Mouse (Mus musculus) forebrain, embryonic 14.5 days (tissue): ENCODE measurements around the gene Fam209. TPM values are rescaled to one million over a fixed set of nuclear protein-coding genes. Genes with fewer than 3 reads are reported as not detected.

Experiments
- ATAC-seq: fragments of 200-750 bp; cut with Nextera tagmentation; 2 replicates; pipeline ENCODE4 v1.8.0; 2017; ENCODE audit warnings: mild to moderate bottlenecking, moderate library complexity
- DNase-seq: peaks from one replicate; pipeline ENCODE4 v3.0.0-alpha.2; 2015; ENCODE audit warnings: low spot score
- H3K27ac ChIP-seq: fragments of 300-500 bp; sonication (generic); 2 replicates; pipeline ENCODE4 v1.5.1; 2014; ENCODE audit warnings: low read depth, mild to moderate bottlenecking, control low read depth, low read length, moderate library complexity
- H3K27me3 ChIP-seq: fragments of 300-500 bp; sonication (generic); replicated peaks from 2 replicates; pipeline ENCODE4 v1.6.1; 2014; ENCODE audit warnings: low read length, control low read depth, mixed read lengths; ENCODE audit not compliant: control insufficient read depth, insufficient read depth
- H3K36me3 ChIP-seq: fragments of 300-500 bp; sonication (generic); 2 replicates; pipeline ENCODE4 v1.6.1; 2014; ENCODE audit warnings: low read length, control low read depth; ENCODE audit not compliant: control insufficient read depth, insufficient read depth
- H3K4me1 ChIP-seq: fragments of 300-500 bp; sonication (generic); 2 replicates; pipeline ENCODE4 v1.6.1; 2014; ENCODE audit warnings: antibody characterized with exemption, low read length, control low read depth; ENCODE audit not compliant: control insufficient read depth, insufficient read depth
- H3K4me2 ChIP-seq: fragments of 300-500 bp; sonication (generic); 2 replicates; pipeline ENCODE4 v1.6.1; 2014; ENCODE audit warnings: mild to moderate bottlenecking, control low read depth, low read length
- H3K4me3 ChIP-seq: fragments of 300-500 bp; sonication (generic); 2 replicates; pipeline ENCODE4 v1.5.1; 2014; ENCODE audit warnings: low read depth, low read length, control low read depth
- H3K9ac ChIP-seq: fragments of 300-500 bp; sonication (generic); 2 replicates; pipeline ENCODE4 v1.6.1; 2014; ENCODE audit warnings: mild to moderate bottlenecking, low read length, control low read depth, moderate library complexity
- H3K9me3 ChIP-seq: fragments of 300-500 bp; sonication (generic); replicated peaks from 2 replicates; pipeline ENCODE4 v1.6.1; 2016; ENCODE audit warnings: low read length, control low read depth, mixed read lengths; ENCODE audit not compliant: control insufficient read depth
- WGBS: fragments of 180-500 bp; shearing (Covaris S2); extraction: QIAGEN DNeasy Blood & Tissue Kit; methylation state at CpG from one replicate; pipeline ENCODE4 v1.1.7; 2014; 5-methylcytosine and 5-hydroxymethylcytosine counted together
- polyA plus RNA-seq: library from polyadenylated mRNA; unstranded; fragments of >200 nt; fragmentation: Nextera tagmentation; extraction: Ambion mirVana; gene quantifications from 2 replicates; pipeline ENCODE4 v1.2.1, GENCODE M21; 2014

The Fam209 gene
- polyA plus RNA-seq, 1 experiment from 2014 or later = 0.44 TPM

- Histone ChIP-seq H3K4me2 (no peak overlapping the region), H3K4me1 (peaks cover 9% of the 10 kb centered on the region), H3K9ac (no peak overlapping the region), H3K27ac (peak overlapping the region; percentile 80), H3K9me3 (no peaks in the 10 kb centered on the region), H3K4me3 (no peak overlapping the region), H3K36me3 (peaks cover 57% of the 10 kb centered on the region), H3K27me3 (no peaks in the 10 kb centered on the region)
- DNase-seq = peak; percentile 94
- 25% methylated on average over 11 of the region's 11 CpGs for WGBS
- ATAC-seq = peak; percentile 84
Observed at GRCm38 (mm10) chr2:172468346-172468819, 3.9 kb upstream of the Fam209 start.

DNA sequence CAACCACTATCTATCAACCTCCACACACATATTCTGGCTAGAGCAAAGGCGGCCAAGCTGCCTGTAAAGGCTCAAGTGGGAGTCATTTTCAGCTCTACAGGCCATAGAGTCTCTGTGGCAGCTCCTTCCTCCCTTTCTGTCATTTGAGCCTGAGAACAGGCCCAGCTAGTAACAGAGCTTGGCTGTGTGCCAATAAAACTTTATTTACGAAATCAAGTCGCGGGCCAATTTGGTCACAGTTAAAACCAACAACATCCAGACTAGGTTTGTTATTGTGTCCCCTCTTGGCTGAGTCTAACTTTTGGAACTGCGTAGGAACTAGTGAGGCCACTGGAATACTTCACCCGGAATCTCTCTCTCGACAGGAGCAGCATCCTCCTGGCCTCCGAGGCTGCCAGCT is 1.3 kb downstream of the Fam209 start:
- Histone ChIP-seq H3K27ac (no peak overlapping the region), H3K27me3 (no peaks in the 10 kb centered on the region), H3K9ac (no peak overlapping the region), H3K36me3 (peaks cover 14% of the 10 kb centered on the region), H3K4me1 (peaks cover 10% of the 10 kb centered on the region), H3K9me3 (no peaks in the 10 kb centered on the region), H3K4me3 (no peak overlapping the region), H3K4me2 (no peak overlapping the region)
- 49% methylated on average over 8 of the region's 8 CpGs for WGBS
- DNase-seq (peak; percentile 64), ATAC-seq (no peak)

GRCm38 (mm10) chr2:172474970-172475369 is 2.6 kb downstream of the Fam209 start:
- no peak for ATAC-seq
- Histone ChIP-seq H3K27me3 (no peaks in the 10 kb centered on the region), H3K9ac (no peak overlapping the region), H3K4me1 (peaks cover 5% of the 10 kb centered on the region), H3K27ac (no peak overlapping the region), H3K4me3 (no peak overlapping the region), H3K4me2 (no peak overlapping the region), H3K9me3 (no peaks in the 10 kb centered on the region), H3K36me3 (0 out of 2 replicates have a peak, but pooled peaks cover under 1% of the 10 kb centered on the region)
- DNase-seq = no peak
- WGBS = 34% methylated on average over 6 of the region's 6 CpGs

- H3K27ac ChIP-seq = no peak overlapping the region
- no peak for ATAC-seq
- no peak overlapping the region for H3K4me3 ChIP-seq
- no peak overlapping the region for H3K4me2 ChIP-seq
- DNase-seq = no peak
- 39% methylated on average over 10 of the region's 10 CpGs for WGBS
- no peaks in the 10 kb centered on the region for H3K27me3 ChIP-seq
- no peaks in the 10 kb centered on the region for H3K36me3 ChIP-seq
- no peaks in the 10 kb centered on the region for H3K9me3 ChIP-seq
- peaks cover 5% of the 10 kb centered on the region for H3K4me1 ChIP-seq
- no peak overlapping the region for H3K9ac ChIP-seq
Observed at GRCm38 (mm10) chr2:172476707-172477260, 4.5 kb downstream of the Fam209 start.

- WGBS = 41% methylated on average over 3 of the region's 3 CpGs
- Histone ChIP-seq H3K4me1 (peaks cover 3% of the 10 kb centered on the region), H3K36me3 (no peaks in the 10 kb centered on the region), H3K9me3 (no peaks in the 10 kb centered on the region), H3K27me3 (no peaks in the 10 kb centered on the region), H3K9ac (no peak overlapping the region), H3K4me2 (no peak overlapping the region), H3K27ac (no peak overlapping the region), H3K4me3 (no peak overlapping the region)
- ATAC-seq = no peak
- no peak for DNase-seq
Observed at GRCm38 (mm10) chr2:172477350-172477749, 5.0 kb downstream of the Fam209 start.

DNA sequence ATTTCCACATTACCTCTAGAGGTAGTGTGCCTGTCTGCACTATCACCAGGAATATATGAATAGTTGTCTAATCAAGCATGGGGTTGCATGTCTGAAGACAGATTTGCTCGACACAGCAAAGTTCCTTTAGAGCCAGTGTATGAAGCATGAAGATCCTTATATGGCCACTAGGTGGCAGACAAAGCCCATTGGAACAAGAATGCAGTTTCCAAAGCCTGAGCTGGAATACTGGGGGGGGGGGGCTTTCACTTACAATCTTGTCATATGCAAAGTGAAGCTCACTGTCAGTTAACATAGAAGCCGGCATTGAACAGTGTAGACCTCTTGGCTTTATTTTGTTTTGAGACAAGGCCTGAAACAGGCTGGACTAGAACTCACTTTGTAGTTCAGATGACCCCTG is 5.5 kb downstream of the Fam209 start:
- peak; percentile 87 for DNase-seq
- no peak overlapping the region for H3K4me2 ChIP-seq
- peaks cover 3% of the 10 kb centered on the region; the same call in 1 of the 2 replicates for H3K4me1 ChIP-seq
- H3K36me3 ChIP-seq = no peaks in the 10 kb centered on the region
- peak; percentile 71 for ATAC-seq
- H3K27me3 ChIP-seq = no peaks in the 10 kb centered on the region
- WGBS = 2% methylated on average over 2 of the region's 2 CpGs
- no peak overlapping the region for H3K9ac ChIP-seq
- H3K9me3 ChIP-seq = no peaks in the 10 kb centered on the region
- no peak overlapping the region for H3K4me3 ChIP-seq
- no peak overlapping the region for H3K27ac ChIP-seq

GRCm38 (mm10) chr2:172480296-172480695 is 8.0 kb downstream of the Fam209 start:
- no peak for DNase-seq
- no peaks in the 10 kb centered on the region for H3K9me3 ChIP-seq
- WGBS = 69% methylated on average over 7 of the region's 7 CpGs
- no peaks in the 10 kb centered on the region for H3K27me3 ChIP-seq
- no peak overlapping the region for H3K4me3 ChIP-seq
- no peak overlapping the region for H3K27ac ChIP-seq
- H3K4me1 ChIP-seq = no peaks in the 10 kb centered on the region
- no peaks in the 10 kb centered on the region for H3K36me3 ChIP-seq
- ATAC-seq = no peak
- H3K4me2 ChIP-seq = no peak overlapping the region
- no peak overlapping the region for H3K9ac ChIP-seq

GRCm38 (mm10) chr2:172481654-172482385 is 9.5 kb downstream of the Fam209 start:
- no peak overlapping the region for H3K9ac ChIP-seq
- no peaks in the 10 kb centered on the region for H3K27me3 ChIP-seq
- no peaks in the 10 kb centered on the region for H3K4me1 ChIP-seq
- H3K36me3 ChIP-seq = no peaks in the 10 kb centered on the region
- no peak for DNase-seq
- ATAC-seq = no peak
- H3K4me2 ChIP-seq = no peak overlapping the region
- no peak overlapping the region for H3K4me3 ChIP-seq
- H3K9me3 ChIP-seq = no peaks in the 10 kb centered on the region
- no peak overlapping the region for H3K27ac ChIP-seq
- WGBS = 85% methylated on average over 16 of the region's 16 CpGs

- 70% methylated on average over 14 of the region's 14 CpGs for WGBS
- Histone ChIP-seq H3K4me3 (no peak overlapping the region), H3K27me3 (no peaks in the 10 kb centered on the region), H3K4me2 (no peak overlapping the region), H3K4me1 (no peaks in the 10 kb centered on the region), H3K9ac (no peak overlapping the region), H3K36me3 (no peaks in the 10 kb centered on the region), H3K9me3 (no peaks in the 10 kb centered on the region), H3K27ac (no peak overlapping the region)
- DNase-seq = peak; percentile 87
- ATAC-seq = peak; percentile 87
Observed at GRCm38 (mm10) chr2:172483766-172484413, 11.6 kb downstream of the Fam209 start.
